Mouse (Mus musculus) spleen, adult 2 months (tissue): ENCODE measurements around the gene Repin1. TPM values are rescaled to one million over a fixed set of nuclear protein-coding genes. Genes with fewer than 3 reads are reported as not detected.

ENCODE experiments used
- DNase-seq, 2 experiments: peaks; one replicate each; pipeline versions ENCODE4 v3.0.0 to v3.0.0-alpha.2; 2012 to 2021; ENCODE audit warnings: low spot score in 2 of 2, low read depth in 1 of 2
- H3K27ac ChIP-seq: fragments of 200-500 bp; 2 replicates; pipeline ENCODE4 v1.5.1; 2012; ENCODE audit warnings: low read length, inconsistent platforms; ENCODE audit not compliant: insufficient read depth
- H3K27me3 ChIP-seq: fragments of 200-500 bp; 2 replicates; pipeline ENCODE4 v1.6.1; 2012; ENCODE audit warnings: mild to moderate bottlenecking, moderate library complexity, low read length, inconsistent platforms; ENCODE audit not compliant: control insufficient read depth, insufficient read depth
- H3K36me3 ChIP-seq: fragments of 200-500 bp; 2 replicates; pipeline ENCODE4 v1.6.1; 2012; ENCODE audit warnings: mild to moderate bottlenecking, low read length, inconsistent platforms; ENCODE audit not compliant: control insufficient read depth, insufficient read depth
- H3K4me1 ChIP-seq: fragments of 200-500 bp; 2 replicates; pipeline ENCODE4 v1.6.1; 2011; ENCODE audit warnings: inconsistent platforms; ENCODE audit not compliant: control insufficient read depth, insufficient read depth, insufficient read length
- H3K4me3 ChIP-seq: fragments of 200-500 bp; 2 replicates; pipeline ENCODE4 v1.5.1; 2011; ENCODE audit warnings: mild to moderate bottlenecking, inconsistent platforms; ENCODE audit not compliant: insufficient read depth, insufficient read length; ENCODE audit errors: extremely low read depth
- CTCF ChIP-seq: fragments of 200-500 bp; IDR thresholded peaks from 2 replicates; pipeline ENCODE4 v1.5.1; 2011; ENCODE audit warnings: mild to moderate bottlenecking, inconsistent platforms; ENCODE audit not compliant: insufficient read depth, insufficient read length, insufficient replicate concordance; ENCODE audit errors: extremely low read depth
- POLR2A ChIP-seq: fragments of 200-500 bp; IDR thresholded peaks from 2 replicates; pipeline ENCODE4 v1.6.1; 2011; ENCODE audit warnings: low read depth, low read length, inconsistent platforms
- WGBS: fragments of 180-500 bp; shearing (Covaris S2); methylation state at CpG from one replicate; pipeline ENCODE4 v1.1.7; 2018; 5-methylcytosine and 5-hydroxymethylcytosine counted together
- polyA plus RNA-seq: library from polyadenylated mRNA; depleted of rRNA; stranded (reverse); fragments of >200 nt; gene quantifications from 2 replicates; pipeline ENCODE4 v1.2.3, GENCODE M21; 2012

Gene Repin1
- polyA plus RNA-seq, 1 experiment = 12.4 TPM

- peaks cover 9% of the 10 kb centered on the region for H3K4me1 ChIP-seq
- TF ChIP-seq CTCF (no peak), POLR2A (no peak)
- WGBS = 2% methylated on average over 35 of the region's 41 CpGs
- H3K27me3 ChIP-seq = peaks cover 1% of the 10 kb centered on the region; the same call in 1 of the 2 replicates
- H3K36me3 ChIP-seq = peaks cover 10% of the 10 kb centered on the region
- peak overlapping the region; percentile 97 for H3K4me3 ChIP-seq
- peak in 1 of 2 experiments; percentile 11 for DNase-seq
- peak overlapping the region; percentile 39; the same call in 1 of the 2 replicates for H3K27ac ChIP-seq
Observed at GRCm38 (mm10) chr6:48594043-48594738, 508 bp downstream of the Repin1 start.

- no peak for DNase-seq
- no peak for TF ChIP-seq POLR2A
- TF ChIP-seq CTCF = no peak
- Histone ChIP-seq H3K27me3 (peaks cover 1% of the 10 kb centered on the region; the same call in 1 of the 2 replicates), H3K4me3 (no peak overlapping the region), H3K4me1 (peaks cover 9% of the 10 kb centered on the region), H3K36me3 (peaks cover 10% of the 10 kb centered on the region), H3K27ac (no peak overlapping the region)
- 29% methylated on average over 1 of the region's 1 CpGs for WGBS
Observed at GRCm38 (mm10) chr6:48595278-48595677, 1.6 kb downstream of the Repin1 start.

GRCm38 (mm10) chr6:48596545-48597232 lies 3.0 kb downstream of the Repin1 start:
- H3K4me1 ChIP-seq = peaks cover 9% of the 10 kb centered on the region

GRCm38 (mm10) chr6:48597233-48597625 lies 3.5 kb downstream of the Repin1 start:
- Histone ChIP-seq H3K27ac (no peak overlapping the region), H3K36me3 (peaks cover 10% of the 10 kb centered on the region)
- 94% methylated on average over 27 of the region's 27 CpGs for WGBS

More at GRCm38 (mm10) chr6:48596545-48597232, 3.0 kb downstream of the Repin1 start:
- Histone ChIP-seq H3K36me3 (peaks cover 10% of the 10 kb centered on the region), H3K27ac (no peak overlapping the region), H3K4me3 (no peak overlapping the region), H3K27me3 (peaks cover 1% of the 10 kb centered on the region; the same call in 1 of the 2 replicates)
- no peak for DNase-seq
- WGBS = 96% methylated on average over 45 of the region's 45 CpGs
- TF ChIP-seq CTCF (no peak), POLR2A (no peak)

GRCm38 (mm10) chr6:48600594-48600993 lies 6.9 kb downstream of the Repin1 start:
- no peak for DNase-seq
- TF ChIP-seq POLR2A = no peak
- TF ChIP-seq CTCF = no peak
- H3K27me3 ChIP-seq = no peaks in the 10 kb centered on the region
- H3K4me1 ChIP-seq = peaks cover 3% of the 10 kb centered on the region
- no peak overlapping the region for H3K27ac ChIP-seq
- H3K4me3 ChIP-seq = no peak overlapping the region
- H3K36me3 ChIP-seq = peaks cover 10% of the 10 kb centered on the region
- 86% methylated on average over 1 of the region's 1 CpGs for WGBS

More at GRCm38 (mm10) chr6:48597233-48597625, 3.5 kb downstream of the Repin1 start:
- Histone ChIP-seq H3K4me1 (peaks cover 9% of the 10 kb centered on the region), H3K4me3 (no peak overlapping the region), H3K27me3 (peaks cover 1% of the 10 kb centered on the region; the same call in 1 of the 2 replicates)
- TF ChIP-seq POLR2A = no peak
- TF ChIP-seq CTCF = no peak
- no peak for DNase-seq

GRCm38 (mm10) chr6:48601271-48602079 lies 7.8 kb downstream of the Repin1 start, which contains the start of gene Zfp775:
Zfp775 (plus strand) TSS chr6:48602063.
- H3K4me3 ChIP-seq = peak within 1 kb of the TSS; percentile 88
- whole genome bisulfite sequencing = 5% methylated on average over 42 of the region's 42 CpGs
- TF ChIP-seq POLR2A (peak; percentile 27; the same call in 1 of the 2 replicates), CTCF (no peak)
- peak within 1 kb of the TSS; percentile 34 for H3K27ac ChIP-seq
- peak; percentile 75 to 94 for DNase-seq
- H3K27me3 ChIP-seq = no peaks in the 10 kb centered on the region
- H3K4me1 ChIP-seq = peaks cover 3% of the 10 kb centered on the region
- H3K36me3 ChIP-seq = peaks cover 10% of the 10 kb centered on the region
